Mouse (Mus musculus): ENCODE measurements at regions not wholly inside any gene's neighbourhood (a gene's known extent, or its start where the extent isn't known, plus 50 kb on each side); places are given as distances from the start of the nearest gene placed in this dataset.

DNA sequence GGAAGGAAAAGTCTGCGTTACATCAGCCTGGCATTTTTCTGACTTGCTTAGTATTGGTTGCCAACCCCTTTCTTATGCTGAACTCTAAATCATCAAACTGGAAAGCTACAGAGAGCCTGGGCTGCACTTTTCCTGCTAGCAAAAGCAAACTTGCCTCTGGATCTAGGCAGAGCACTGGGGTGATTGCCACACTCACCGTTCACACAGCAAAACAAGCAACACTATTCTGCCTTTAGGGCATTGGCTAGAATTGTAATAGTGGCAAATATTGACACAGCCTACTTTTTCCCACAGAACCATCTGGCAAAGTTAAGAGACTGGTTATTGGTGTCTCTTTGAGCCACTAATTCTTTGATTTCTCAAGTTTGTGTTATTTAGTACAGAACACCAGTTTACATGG lies 199.5 kb downstream of the Cenpw start:
- Histone ChIP-seq H3K4me3 (ENCODE audit: insufficient read depth, low read length) (no peak overlapping the region), H3K27ac (ENCODE audit: insufficient read depth, low read length) (no peak overlapping the region), H3K4me1 (ENCODE audit: control insufficient read depth, insufficient read depth, low read length) (no peaks in the 10 kb centered on the region)
- no peak for TF ChIP-seq POLR2A (IDR thresholded peaks at IDR 0.05; ENCODE audit: extremely low read depth, insufficient read depth, low read length)
- TF ChIP-seq CTCF (IDR thresholded peaks at IDR 0.05; ENCODE audit: extremely low read depth, insufficient read depth, low read length): no peak

DNA sequence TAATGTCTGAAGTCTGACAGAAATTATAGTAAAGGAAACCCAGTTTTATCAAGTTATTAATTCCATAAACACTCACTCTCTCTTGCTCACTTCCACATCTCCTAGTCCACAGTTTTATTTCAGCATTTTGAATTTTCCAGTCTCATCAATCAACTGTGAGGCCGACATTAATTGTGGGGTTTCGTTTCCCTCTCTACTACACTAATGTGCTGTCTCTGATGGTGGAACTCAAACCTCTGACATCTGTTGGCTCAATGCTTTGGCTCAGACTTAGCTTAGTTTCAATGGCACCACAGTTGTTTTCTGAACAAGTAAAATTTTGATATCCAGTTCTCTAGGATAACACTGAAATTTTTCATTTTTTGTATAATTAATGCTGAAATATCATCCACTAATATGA lies 218.8 kb downstream of the Cenpw start:
- Histone ChIP-seq H3K4me3 (ENCODE audit: insufficient read depth, low read length) (no peak overlapping the region), H3K4me1 (ENCODE audit: control insufficient read depth, insufficient read depth, low read length) (no peaks in the 10 kb centered on the region), H3K27ac (ENCODE audit: insufficient read depth, low read length) (no peak overlapping the region)
- TF ChIP-seq POLR2A (IDR thresholded peaks at IDR 0.05; ENCODE audit: extremely low read depth, insufficient read depth, low read length): no peak
- TF ChIP-seq CTCF (IDR thresholded peaks at IDR 0.05; ENCODE audit: extremely low read depth, insufficient read depth, low read length): no peak
